Mouse (Mus musculus): ENCODE results near the gene Kdf1. TPM values are rescaled to one million over a fixed set of nuclear protein-coding genes. Genes with fewer than 3 reads are reported as not detected.

Kdf1 gene
- polyA plus RNA-seq (2012; rRNA removed), result 2.4 and 2.5 TPM in 2 replicates

GRCm38 (mm10) chr4:133518601-133519368, at the start of gene Kdf1:
Gene Kdf1, plus strand, starts transcription at chr4:133518963.

GRCm38 (mm10) chr4:133479458-133480184, 39.1 kb upstream of the Kdf1 start, which contains the start of gene Tent5b:
Gene Tent5b, plus strand, starts transcription at chr4:133480132.

GRCm38 (mm10) chr4:133498160-133498724, 20.5 kb upstream of the Kdf1 start, which contains the start of gene Trnp1:
Gene Trnp1, minus strand, starts transcription at chr4:133498550.

GRCm38 (mm10) chr4:133545272-133546231, 26.8 kb downstream of the Kdf1 start, which contains the start of gene Nudc:
Gene Nudc, minus strand, starts transcription at chr4:133545996.

GRCm38 (mm10) chr4:133552768-133553447, 34.1 kb downstream of the Kdf1 start, which contains the start of gene Nr0b2:
Gene Nr0b2, plus strand, starts transcription at chr4:133553376.

GRCm38 (mm10) chr4:133574070-133574842, 55.5 kb downstream of the Kdf1 start, which contains the start of gene Gpatch3:
Gene Gpatch3, plus strand, starts transcription at chr4:133574745.

Other genes with a start within 250 kb of the Kdf1 start
- gene Tmem222, start 241.2 kb upstream of the Kdf1 start, polyA plus RNA-seq (2012; rRNA removed), result 34.4 and 35.4 TPM in 2 replicates
- 6.7 and 7.2 TPM in 2 replicates for gene Wdtc1, start 165.5 kb upstream of the Kdf1 start, polyA plus RNA-seq (2012; rRNA removed)
- 4.9 and 5.6 TPM in 2 replicates for gene Slc9a1, start 149.3 kb upstream of the Kdf1 start, polyA plus RNA-seq (2012; rRNA removed)
- 0.06 and 0.08 TPM in 2 replicates for gene Tent5b, start 38.8 kb upstream of the Kdf1 start, polyA plus RNA-seq (2012; rRNA removed)
- gene Trnp1, start 20.4 kb upstream of the Kdf1 start, polyA plus RNA-seq (2012; rRNA removed), result 0.17 and 0.52 TPM in 2 replicates
- 84.1 and 85.0 TPM in 2 replicates for gene Nudc, start 27.0 kb downstream of the Kdf1 start, polyA plus RNA-seq (2012; rRNA removed)
- 2.6 and 4.5 TPM in 2 replicates for gene Nr0b2, start 34.4 kb downstream of the Kdf1 start, polyA plus RNA-seq (2012; rRNA removed)
- 3.1 and 4.1 TPM in 2 replicates for gene Gpatch3, start 55.8 kb downstream of the Kdf1 start, polyA plus RNA-seq (2012; rRNA removed)
- gene Gpn2, start 65.4 kb downstream of the Kdf1 start, polyA plus RNA-seq (2012; rRNA removed), result 12.9 and 13.8 TPM in 2 replicates
- gene Sfn, start 83.2 kb downstream of the Kdf1 start, polyA plus RNA-seq (2012; rRNA removed), result 0.66 and 0.82 TPM in 2 replicates
- gene Zdhhc18, start 131.2 kb downstream of the Kdf1 start, polyA plus RNA-seq (2012; rRNA removed), result 5.1 and 6.3 TPM in 2 replicates
- gene Pigv, start 153.7 kb downstream of the Kdf1 start, polyA plus RNA-seq (2012; rRNA removed), result 4.6 and 5.1 TPM in 2 replicates
- 7.2 and 10.5 TPM in 2 replicates for gene Arid1a, start 237.8 kb downstream of the Kdf1 start, polyA plus RNA-seq (2012; rRNA removed)